Mouse (Mus musculus) liver, embryonic 14.5 days (tissue): Measurements from ENCODE around the gene Unc13b.

ENCODE experiments used
- CTCF ChIP-seq: IDR thresholded peaks from 2 replicates; pipeline ENCODE4 v1.5.1; 2016; ENCODE audit warnings: antibody characterized with exemption, low read depth, control low read depth
- EP300 ChIP-seq: IDR thresholded peaks from 2 replicates; pipeline ENCODE4 v1.6.1; 2016; ENCODE audit warnings: antibody characterized with exemption, low read depth

- TF ChIP-seq CTCF (no peak), EP300 (no peak)
These were observed 28.4 kb upstream of the Unc13b start for GRCm38 (mm10) chr4:43030352-43030751.
